Mouse (Mus musculus) liver, embryonic 14.5 days (tissue): Measurements from ENCODE around the gene Serpina3i. TPM values are rescaled to one million over a fixed set of nuclear protein-coding genes. Genes with fewer than 3 reads are reported as not detected.

Experiments used
- ATAC-seq: fragments of 200-750 bp; cut with Nextera tagmentation; 2 replicates; pipeline ENCODE4 v1.8.0; 2017; ENCODE audit warnings: moderate number of reproducible peaks, mild to moderate bottlenecking, moderate library complexity; ENCODE audit not compliant: insufficient read depth
- DNase-seq, 3 experiments: peaks; one replicate each; pipeline ENCODE4 v3.0.0-alpha.2; 2012 to 2013; ENCODE audit warnings: low read depth in 3 of 3, low spot score in 3 of 3
- H3K27ac ChIP-seq: fragments of 300-500 bp; sonication (generic); 2 replicates; pipeline ENCODE4 v1.5.1; 2014; ENCODE audit warnings: moderate library complexity, mild to moderate bottlenecking, control low read depth, inconsistent platforms
- H3K27me3 ChIP-seq: fragments of 300-500 bp; sonication (generic); 2 replicates; pipeline ENCODE4 v1.6.1; 2014; ENCODE audit warnings: mild to moderate bottlenecking, low read length, moderate library complexity; ENCODE audit not compliant: control insufficient read depth, insufficient read depth
- H3K36me3 ChIP-seq: fragments of 300-500 bp; sonication (generic); replicated peaks from 2 replicates; pipeline ENCODE4 v1.6.1; 2014; ENCODE audit warnings: low read depth; ENCODE audit not compliant: control insufficient read depth, insufficient read depth
- H3K4me1 ChIP-seq, 2 experiments: fragments of 200-500 bp in 1 of 2; fragments of 300-500 bp in 1 of 2; sonication (generic) in 1 of 2; replicated peaks; 2 replicates each; pipeline ENCODE4 v1.6.1; 2012 to 2014; ENCODE audit warnings: antibody characterized with exemption in 1 of 2, inconsistent platforms in 1 of 2, low read length in 1 of 2; ENCODE audit not compliant: control insufficient read depth in 2 of 2, insufficient read depth in 2 of 2
- H3K4me2 ChIP-seq: fragments of 300-500 bp; sonication (generic); 2 replicates; pipeline ENCODE4 v1.6.1; 2014; ENCODE audit warnings: low read depth, mild to moderate bottlenecking, control low read depth, moderate library complexity
- H3K4me3 ChIP-seq, 2 experiments: fragments of 200-500 bp in 1 of 2; fragments of 300-500 bp in 1 of 2; sonication (generic) in 1 of 2; 2 replicates each; pipeline ENCODE4 v1.5.1; 2012 to 2014; ENCODE audit warnings: low read depth in 2 of 2, low read length in 2 of 2, mild to moderate bottlenecking in 2 of 2, control low read depth in 1 of 2, inconsistent platforms in 1 of 2, moderate library complexity in 1 of 2; ENCODE audit not compliant: insufficient read depth in 1 of 2
- H3K9ac ChIP-seq: fragments of 300-500 bp; sonication (generic); replicated peaks from 2 replicates; pipeline ENCODE4 v1.6.1; 2014; ENCODE audit warnings: mild to moderate bottlenecking, control low read depth, moderate library complexity
- H3K9me3 ChIP-seq: fragments of 300-500 bp; sonication (generic); 2 replicates; pipeline ENCODE4 v1.6.1; 2016; ENCODE audit warnings: low read length, mixed read lengths; ENCODE audit not compliant: control insufficient read depth
- CTCF ChIP-seq: IDR thresholded peaks from 2 replicates; pipeline ENCODE4 v1.5.1; 2016; ENCODE audit warnings: antibody characterized with exemption, low read depth, control low read depth
- EP300 ChIP-seq: IDR thresholded peaks from 2 replicates; pipeline ENCODE4 v1.6.1; 2016; ENCODE audit warnings: antibody characterized with exemption, low read depth
- WGBS: fragments of 180-500 bp; shearing (Covaris S2); extraction: QIAGEN DNeasy Blood & Tissue Kit; methylation state at CpG from one replicate; pipeline ENCODE4 v1.1.7; 2014; ENCODE audit not compliant: insufficient replicate concordance; 5-methylcytosine and 5-hydroxymethylcytosine counted together
- polyA plus RNA-seq, 2 experiments: library from polyadenylated mRNA; depleted of rRNA in 1 of 2; stranded (reverse) in 1 of 2; unstranded in 1 of 2; fragments of >200 nt; fragmentation: Nextera tagmentation in 1 of 2; extraction: Ambion mirVana in 1 of 2; gene quantifications; 2 replicates each; pipeline versions ENCODE4 v1.2.1 to v1.2.3; 2012 to 2014

The Serpina3i gene
- 0.03 and 0.06 TPM in 2 replicates for polyA plus RNA-seq (2012; rRNA removed)
- 0.27 and 0.30 TPM in 2 replicates for polyA plus RNA-seq (2014; fragmentation: Nextera tagmentation; extraction: Ambion mirVana)

DNA sequence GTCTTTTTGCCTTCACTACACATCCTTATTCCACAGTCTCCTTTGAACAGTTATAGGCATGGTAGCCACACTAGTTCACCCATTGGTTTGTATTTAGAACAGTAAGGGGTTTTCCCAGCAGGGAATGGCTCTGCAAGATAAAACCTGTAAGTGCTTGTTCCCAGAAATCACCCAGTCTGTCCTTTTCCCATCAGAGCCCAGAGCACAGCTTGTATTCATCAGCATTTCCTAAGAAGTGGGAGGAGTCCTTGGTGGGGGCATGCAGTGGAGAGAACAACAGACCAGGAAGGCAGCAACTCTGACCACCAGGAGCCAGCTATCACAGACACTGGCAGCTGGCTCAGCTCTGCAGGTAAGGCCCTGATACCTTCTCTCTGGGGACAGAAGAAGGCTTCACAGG is at the start of gene Serpina3i:
Gene Serpina3i, plus strand, starts transcription at position 260 of the 400 bp plus-strand sequence.
- Histone ChIP-seq H3K4me3 (no peak within 1 kb of the TSS), H3K4me1 (no peaks in the 10 kb centered on the region), H3K9me3 (no peaks in the 10 kb centered on the region), H3K36me3 (no peaks in the 10 kb centered on the region), H3K27ac (no peak within 1 kb of the TSS), H3K4me2 (no peak within 1 kb of the TSS), H3K9ac (no peak within 1 kb of the TSS), H3K27me3 (no peaks in the 10 kb centered on the region)
- DNase-seq (no peak), ATAC-seq (no peak)
- TF ChIP-seq EP300 (no peak), CTCF (no peak)

DNA sequence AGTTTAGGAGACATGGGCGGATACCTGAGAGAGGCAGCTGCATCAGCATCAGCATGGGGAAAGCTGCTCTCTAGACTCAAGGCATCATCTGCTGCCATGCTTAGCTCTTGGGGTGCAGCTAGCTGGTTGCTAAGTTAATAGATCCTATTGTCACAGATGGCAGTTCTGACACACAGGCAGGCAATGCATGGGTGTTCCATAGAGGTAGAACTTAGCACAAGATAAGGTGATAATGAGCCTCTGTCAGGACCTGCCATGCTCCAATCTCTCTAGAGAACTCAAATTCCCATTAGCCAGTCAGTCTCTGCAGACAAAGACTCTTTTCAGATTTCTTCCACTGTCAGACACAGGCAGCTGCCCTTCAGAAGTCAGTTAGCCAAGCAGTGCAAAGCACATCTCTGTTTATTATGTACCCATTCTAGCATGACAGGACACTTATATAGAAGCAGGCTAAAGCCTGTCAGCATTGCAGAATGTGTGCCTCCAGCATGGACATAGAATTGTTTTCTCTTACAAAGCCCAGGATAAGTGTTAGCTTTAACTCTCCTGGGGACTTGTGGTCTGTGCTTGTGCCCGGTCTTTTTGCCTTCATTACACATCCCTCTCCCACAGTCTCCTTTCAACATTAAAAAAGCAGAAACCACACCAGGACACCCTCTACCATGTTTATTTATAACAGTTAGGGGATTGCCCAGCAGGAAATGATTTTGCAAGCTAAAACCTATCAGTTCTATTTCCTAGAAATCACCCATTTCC is 49.1 kb upstream of the Serpina3i start:
- Histone ChIP-seq H3K4me2 (no peak overlapping the region), H3K9ac (no peak overlapping the region), H3K36me3 (no peaks in the 10 kb centered on the region), H3K9me3 (no peaks in the 10 kb centered on the region), H3K4me3 (no peak overlapping the region), H3K27ac (no peak overlapping the region), H3K27me3 (no peaks in the 10 kb centered on the region), H3K4me1 (no peaks in the 10 kb centered on the region)
- no peak for DNase-seq
- no peak for TF ChIP-seq EP300
- no peak for TF ChIP-seq CTCF
- ATAC-seq = no peak
- 39% methylated on average over 2 of the region's 2 CpGs for WGBS

DNA sequence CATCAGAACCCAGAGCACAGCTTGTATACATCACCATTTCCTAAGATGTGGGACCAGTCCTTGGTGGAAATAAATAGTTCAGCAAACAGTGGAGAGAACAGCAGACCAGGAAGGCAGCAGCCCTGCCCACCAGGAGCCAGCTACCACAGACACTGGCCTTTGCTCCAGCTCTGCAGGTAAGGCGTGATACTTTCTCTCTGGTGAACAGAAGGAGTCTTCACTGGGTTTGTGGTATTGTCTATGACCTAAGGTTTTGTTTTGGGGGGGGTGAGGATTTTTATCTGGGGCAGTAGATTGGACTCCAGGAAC is 48.5 kb upstream of the Serpina3i start, which contains the start of gene Serpina3f:
Gene Serpina3f, plus strand, starts transcription at position 100 of the 309 bp plus-strand sequence.
- no peak within 1 kb of the TSS for H3K4me3 ChIP-seq
- no peak within 1 kb of the TSS for H3K4me2 ChIP-seq
- DNase-seq (no peak), ATAC-seq (no peak)
- H3K36me3 ChIP-seq = no peaks in the 10 kb centered on the region
- H3K9me3 ChIP-seq = no peaks in the 10 kb centered on the region
- H3K9ac ChIP-seq = no peak within 1 kb of the TSS
- no peak within 1 kb of the TSS for H3K27ac ChIP-seq
- no peak for TF ChIP-seq EP300
- no peak for TF ChIP-seq CTCF
- H3K27me3 ChIP-seq = no peaks in the 10 kb centered on the region
- WGBS = 44% methylated on average over 1 of the region's 1 CpGs
- no peaks in the 10 kb centered on the region for H3K4me1 ChIP-seq

- no peaks in the 10 kb centered on the region for H3K9me3 ChIP-seq
- WGBS = 17% methylated on average over 1 of the region's 1 CpGs
- H3K27ac ChIP-seq = no peak overlapping the region
- H3K4me2 ChIP-seq = no peak overlapping the region
- no peak for ATAC-seq
- H3K27me3 ChIP-seq = no peaks in the 10 kb centered on the region
- no peak overlapping the region for H3K4me3 ChIP-seq
- H3K9ac ChIP-seq = no peak overlapping the region
- TF ChIP-seq CTCF (no peak), EP300 (no peak)
- DNase-seq = no peak
- H3K4me1 ChIP-seq = no peaks in the 10 kb centered on the region
- no peaks in the 10 kb centered on the region for H3K36me3 ChIP-seq
Measured at GRCm38 (mm10) chr12:104215249-104215648, 47.7 kb upstream of the Serpina3i start.

GRCm38 (mm10) chr12:104221616-104222015 is 41.3 kb upstream of the Serpina3i start:
- H3K36me3 ChIP-seq = no peaks in the 10 kb centered on the region
- no peak for DNase-seq
- no peak overlapping the region for H3K4me3 ChIP-seq
- no peak overlapping the region for H3K9ac ChIP-seq
- H3K9me3 ChIP-seq = no peaks in the 10 kb centered on the region
- no peak for ATAC-seq
- no peak overlapping the region for H3K4me2 ChIP-seq
- WGBS = 50% methylated on average over 1 of the region's 1 CpGs
- no peak overlapping the region for H3K27ac ChIP-seq
- H3K27me3 ChIP-seq = no peaks in the 10 kb centered on the region
- TF ChIP-seq EP300 = no peak
- no peak for TF ChIP-seq CTCF
- no peaks in the 10 kb centered on the region for H3K4me1 ChIP-seq
